Comparison of ENCODE assay signal across 10 mouse cellular contexts in the genomic region with DNA sequence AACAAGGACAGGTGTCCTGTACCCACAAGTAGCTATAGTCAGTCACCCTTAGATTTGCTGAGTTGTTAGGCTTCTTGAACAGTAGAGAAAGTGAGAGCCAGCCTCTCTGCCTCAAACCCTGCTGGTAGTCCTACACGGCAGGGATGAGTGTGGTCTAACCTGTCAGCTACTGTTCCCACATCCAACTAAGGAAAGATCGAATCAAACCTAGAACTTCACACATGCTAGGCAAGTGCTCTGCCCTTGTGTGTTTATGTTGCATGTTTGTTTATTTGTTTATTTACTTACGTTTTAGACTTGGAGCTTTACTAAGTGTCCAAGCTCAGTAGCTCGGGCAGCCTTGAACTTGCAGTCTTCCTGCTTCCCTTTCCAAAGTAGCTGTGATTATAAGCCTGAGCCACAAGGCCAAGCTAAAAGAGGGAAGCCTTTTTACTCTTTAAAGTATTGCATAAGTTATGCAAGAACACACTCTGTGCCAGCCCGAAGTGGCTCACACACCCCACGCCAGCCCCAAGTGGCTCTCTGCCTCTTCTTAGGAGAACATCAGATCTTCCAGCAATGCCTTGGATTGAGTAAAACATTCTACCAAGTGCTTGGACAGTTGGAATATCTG.
DNase-seq lines count a peak whose midpoint lies in the region; ATAC-seq lines count a peak whose summit lies in the region.
"Had no signal": no experiment of that assay in that cellular context is flagged by ENCODE, and none has a peak within 500 bp of the region (broad histone marks: within the 10 kb centered on the region; RNA-seq: fewer than 3 reads in every experiment).

No protein-coding gene starts in this region.

- no peak for DNase-seq in forebrain, embryonic 10.5 days (ENCODE audit: extremely low spot score, low spot score)
- DNase-seq in midbrain, embryonic 10.5 days (ENCODE audit: low spot score) = no peak
- DNase-seq in midbrain, embryonic 11.5 days (ENCODE audit: low spot score, missing footprints) = no peak
- no peak for DNase-seq in forebrain, embryonic 14.5 days (ENCODE audit: low spot score)
- DNase-seq in cerebellum, postnatal 4 days (ENCODE audit: low spot score in 2 of 2) = no peak
- DNase-seq in frontal cortex, postnatal 10 days (ENCODE audit: low spot score in 2 of 2) = no peak
- DNase-seq: thymus, postnatal 25 days had no signal

- 91% methylated on average over 6 of the region's 6 CpGs for WGBS in forebrain, embryonic 10.5 days
- 87% methylated on average over 6 of the region's 6 CpGs for WGBS in forebrain, embryonic 12.5 days
- WGBS in midbrain, embryonic 10.5 days = 89% methylated on average over 6 of the region's 6 CpGs
- 85% methylated on average over 6 of the region's 6 CpGs for WGBS in midbrain, embryonic 11.5 days
- WGBS in forebrain, embryonic 14.5 days = 85% methylated on average over 6 of the region's 6 CpGs
- 88% methylated on average over 6 of the region's 6 CpGs for WGBS in midbrain, embryonic 15.5 days

- H3K9ac ChIP-seq in forebrain, embryonic 12.5 days = no peak overlapping the region
- no peak overlapping the region for H3K9ac ChIP-seq in midbrain, embryonic 11.5 days (ENCODE audit: low read length)
- no peak overlapping the region for H3K9ac ChIP-seq in forebrain, embryonic 14.5 days (ENCODE audit: low read length)
- H3K9ac ChIP-seq in midbrain, embryonic 15.5 days = no peak overlapping the region

- peak overlapping the region; percentile 70 for H3K27ac ChIP-seq in forebrain, embryonic 10.5 days
- no peak overlapping the region for H3K27ac ChIP-seq in forebrain, embryonic 12.5 days
- H3K27ac ChIP-seq in midbrain, embryonic 10.5 days (replicated peaks) = peak overlapping the region; percentile 74
- H3K27ac ChIP-seq in midbrain, embryonic 11.5 days (ENCODE audit: low read depth, low read length) = no peak overlapping the region
- H3K27ac ChIP-seq in forebrain, embryonic 14.5 days (ENCODE audit: low read depth, low read length) = 0 out of 2 replicates have a peak overlapping the region, but pooled peaks have one; percentile 66
- peak overlapping the region; percentile 31; the same call in 1 of the 2 replicates for H3K27ac ChIP-seq in midbrain, embryonic 15.5 days

- H3K4me1 ChIP-seq in forebrain, embryonic 10.5 days = peaks cover 55% of the 10 kb centered on the region
- H3K4me1 ChIP-seq in forebrain, embryonic 12.5 days = peaks cover 48% of the 10 kb centered on the region
- H3K4me1 ChIP-seq in midbrain, embryonic 10.5 days = peaks cover 50% of the 10 kb centered on the region
- H3K4me1 ChIP-seq in midbrain, embryonic 11.5 days (ENCODE audit: control insufficient read depth, insufficient read depth, low read length) = peaks cover 17% of the 10 kb centered on the region
- H3K4me1 ChIP-seq in forebrain, embryonic 14.5 days (ENCODE audit: control insufficient read depth, insufficient read depth, low read length) = peaks cover 30% of the 10 kb centered on the region
- H3K4me1 ChIP-seq in midbrain, embryonic 15.5 days = peaks cover 12% of the 10 kb centered on the region

- H3K9me3 ChIP-seq in forebrain, embryonic 10.5 days = no peaks in the 10 kb centered on the region
- H3K9me3 ChIP-seq in forebrain, embryonic 12.5 days = no peaks in the 10 kb centered on the region
- H3K9me3 ChIP-seq in midbrain, embryonic 10.5 days (replicated peaks) = no peaks in the 10 kb centered on the region
- H3K9me3 ChIP-seq in midbrain, embryonic 11.5 days (ENCODE audit: control insufficient read depth, low read length) = no peaks in the 10 kb centered on the region
- H3K9me3 ChIP-seq in forebrain, embryonic 14.5 days (replicated peaks; ENCODE audit: control insufficient read depth, low read length) = no peaks in the 10 kb centered on the region
- H3K9me3 ChIP-seq in midbrain, embryonic 15.5 days = no peaks in the 10 kb centered on the region

- H3K4me3 ChIP-seq in forebrain, embryonic 10.5 days = no peak overlapping the region
- no peak overlapping the region for H3K4me3 ChIP-seq in forebrain, embryonic 12.5 days (replicated peaks)
- no peak overlapping the region for H3K4me3 ChIP-seq in midbrain, embryonic 10.5 days
- no peak overlapping the region for H3K4me3 ChIP-seq in midbrain, embryonic 11.5 days (ENCODE audit: low read depth, low read length)
- H3K4me3 ChIP-seq in forebrain, embryonic 14.5 days (ENCODE audit: low read depth, low read length) = no peak overlapping the region
- no peak overlapping the region for H3K4me3 ChIP-seq in midbrain, embryonic 15.5 days

- no peak overlapping the region for H3K4me2 ChIP-seq in forebrain, embryonic 12.5 days
- no peak overlapping the region for H3K4me2 ChIP-seq in midbrain, embryonic 11.5 days
- H3K4me2 ChIP-seq in forebrain, embryonic 14.5 days (ENCODE audit: low read length) = no peak overlapping the region
- H3K4me2 ChIP-seq in midbrain, embryonic 15.5 days = no peak overlapping the region

- ATAC-seq in forebrain, embryonic 12.5 days (ENCODE audit: low FRiP score) = no peak
- no peak for ATAC-seq in midbrain, embryonic 11.5 days (ENCODE audit: low FRiP score)
- ATAC-seq in forebrain, embryonic 14.5 days = no peak
- ATAC-seq in midbrain, embryonic 15.5 days (replicated peaks) = no peak
- ATAC-seq: Patski had no signal

- H3K36me3 ChIP-seq in forebrain, embryonic 10.5 days (replicated peaks) = no peaks in the 10 kb centered on the region
- H3K36me3 ChIP-seq in forebrain, embryonic 12.5 days (replicated peaks) = no peaks in the 10 kb centered on the region
- no peaks in the 10 kb centered on the region for H3K36me3 ChIP-seq in midbrain, embryonic 10.5 days
- no peaks in the 10 kb centered on the region for H3K36me3 ChIP-seq in midbrain, embryonic 11.5 days (ENCODE audit: control insufficient read depth, insufficient read depth, low read length)
- no peaks in the 10 kb centered on the region for H3K36me3 ChIP-seq in forebrain, embryonic 14.5 days (ENCODE audit: control insufficient read depth, insufficient read depth, low read length)
- H3K36me3 ChIP-seq in midbrain, embryonic 15.5 days (replicated peaks) = no peaks in the 10 kb centered on the region

- peaks cover 71% of the 10 kb centered on the region for H3K27me3 ChIP-seq in forebrain, embryonic 10.5 days (ENCODE audit: poor library complexity, severe bottlenecking)
- peaks cover 7% of the 10 kb centered on the region for H3K27me3 ChIP-seq in forebrain, embryonic 12.5 days
- H3K27me3 ChIP-seq in midbrain, embryonic 10.5 days (ENCODE audit: low read depth, poor library complexity, severe bottlenecking) = peaks cover 27% of the 10 kb centered on the region
- no peaks in the 10 kb centered on the region for H3K27me3 ChIP-seq in midbrain, embryonic 11.5 days (ENCODE audit: control insufficient read depth, insufficient read depth, low read length)
- H3K27me3 ChIP-seq in forebrain, embryonic 14.5 days (replicated peaks; ENCODE audit: control insufficient read depth, insufficient read depth, low read length) = peaks cover 3% of the 10 kb centered on the region; the same call in 1 of the 2 replicates
- H3K27me3 ChIP-seq in midbrain, embryonic 15.5 days (replicated peaks) = no peaks in the 10 kb centered on the region
- H3K27me3 ChIP-seq: Patski had no signal

Comparison
In these comparisons a context has a peak if more than half of its experiments do, and no peak if none do; other contexts are left out.
1. H3K27ac ChIP-seq: peak in forebrain, embryonic 10.5 days (single experiment), midbrain, embryonic 10.5 days (single experiment), forebrain, embryonic 14.5 days (single experiment) and midbrain, embryonic 15.5 days (single experiment); none in forebrain, embryonic 12.5 days (single experiment) and midbrain, embryonic 11.5 days (single experiment).